Mouse (Mus musculus) bone marrow macrophage, adult 2 months (primary cell): Measurements from ENCODE around the gene Fbxo6. TPM values are rescaled to one million over a fixed set of nuclear protein-coding genes. Genes with fewer than 3 reads are reported as not detected.
A peak's percentile ranks its signal among the peaks of the same experiment; 100 is the strongest.

Experiments used
- H3K27ac ChIP-seq: 2 replicates; pipeline ENCODE4 v1.5.1; 2012; ENCODE audit warnings: low read depth, low read length; ENCODE audit not compliant: insufficient read depth
- H3K4me1 ChIP-seq: 2 replicates; pipeline ENCODE4 v1.6.1; 2012; ENCODE audit warnings: low read length; ENCODE audit not compliant: control insufficient read depth, insufficient read depth
- H3K4me3 ChIP-seq: 2 replicates; pipeline ENCODE4 v1.5.1; 2012; ENCODE audit warnings: mild to moderate bottlenecking, low read length, moderate library complexity; ENCODE audit not compliant: insufficient read depth
- CTCF ChIP-seq: IDR thresholded peaks from 2 replicates; pipeline ENCODE4 v1.5.1; 2012; ENCODE audit warnings: low read depth, mild to moderate bottlenecking, low read length, moderate library complexity
- POLR2A ChIP-seq: IDR thresholded peaks from 2 replicates; pipeline ENCODE4 v1.6.1; 2012; ENCODE audit warnings: mild to moderate bottlenecking, low read depth, low read length, borderline replicate concordance
- polyA plus RNA-seq: library from polyadenylated mRNA; stranded (reverse); fragments of >200 nt; gene quantifications from 2 replicates; pipeline ENCODE4 v1.2.4, GENCODE M21; 2012; ENCODE audit not compliant: missing spikeins, insufficient read depth, insufficient read length

The Fbxo6 gene
- polyA plus RNA-seq, 1 experiment, result 37.8 TPM

DNA sequence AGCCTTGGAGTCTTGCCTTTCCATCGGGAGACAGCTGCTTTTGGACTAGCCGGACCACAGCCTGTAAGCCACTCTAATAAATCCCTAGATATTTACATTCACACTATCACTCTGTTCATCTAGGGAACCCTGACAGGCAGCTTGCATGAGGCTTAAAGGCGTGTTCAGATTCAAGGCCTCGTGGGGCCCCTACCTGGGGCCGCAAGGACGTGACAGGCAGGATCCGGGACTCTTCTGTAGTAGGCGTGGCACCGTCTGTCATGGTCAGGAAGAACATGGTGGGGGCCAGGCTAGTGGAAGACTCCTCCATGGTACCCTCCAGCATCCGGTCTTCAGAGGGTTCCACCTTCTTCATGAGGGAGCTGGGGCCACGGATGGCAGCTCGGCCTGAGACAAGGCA, 39.4 kb downstream of the Fbxo6 start:
- TF ChIP-seq CTCF (no peak), POLR2A (no peak)
- H3K4me1 ChIP-seq, result no peaks in the 10 kb centered on the region

DNA sequence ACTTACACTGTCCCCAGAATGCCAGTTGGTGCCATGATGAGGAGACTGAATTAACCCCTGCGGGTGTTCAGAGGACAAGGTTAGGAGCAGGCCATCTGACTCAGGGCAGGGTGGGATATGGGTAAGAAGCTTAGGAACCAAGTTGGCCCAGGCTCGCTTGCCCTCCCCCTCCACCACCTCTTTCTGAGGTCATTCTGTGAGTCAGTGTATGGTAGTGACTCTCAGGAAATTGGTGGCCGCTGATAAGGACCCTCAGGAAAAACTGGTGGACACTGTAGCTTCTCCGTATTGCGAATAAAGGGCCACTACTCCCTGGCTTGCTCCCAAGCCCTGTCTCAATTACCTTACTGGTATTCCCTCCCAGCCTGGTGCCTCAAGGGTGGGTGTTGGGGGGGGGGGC, 42.7 kb downstream of the Fbxo6 start:
- Histone ChIP-seq H3K4me1 (no peaks in the 10 kb centered on the region), H3K27ac (no peak overlapping the region), H3K4me3 (no peak overlapping the region)
- TF ChIP-seq CTCF (no peak), POLR2A (no peak)

More for the DNA sequence above, 39.4 kb downstream of the Fbxo6 start:
- Histone ChIP-seq H3K27ac (no peak overlapping the region), H3K4me3 (no peak overlapping the region)

DNA sequence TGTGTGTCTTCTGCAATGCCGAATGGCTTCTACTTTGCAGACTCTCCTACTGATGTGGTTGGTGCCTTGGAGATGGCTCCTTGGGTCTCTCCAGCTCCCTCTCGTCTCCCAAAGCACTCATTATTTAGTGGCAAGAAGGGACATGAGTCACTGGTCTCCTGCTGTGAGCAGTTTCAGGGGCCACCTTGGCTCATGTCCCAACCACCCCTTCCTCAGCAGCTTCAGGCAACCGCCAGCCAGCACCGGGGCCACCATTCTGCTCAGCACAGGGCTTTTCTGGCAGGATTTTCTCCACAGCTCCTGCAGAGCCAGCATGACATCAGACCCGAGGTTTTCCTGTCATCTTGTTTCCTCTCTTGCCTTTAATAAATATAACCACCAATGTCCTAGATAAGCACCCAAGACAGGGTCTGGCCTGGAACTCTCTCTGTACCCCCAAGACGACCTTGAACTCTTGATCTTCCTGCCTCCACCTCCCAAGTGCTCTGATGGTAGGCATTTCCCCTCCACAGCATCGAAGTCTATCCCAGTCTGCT, 43.3 kb downstream of the Fbxo6 start:
- Histone ChIP-seq H3K4me1 (no peaks in the 10 kb centered on the region), H3K27ac (no peak overlapping the region), H3K4me3 (no peak overlapping the region)
- TF ChIP-seq POLR2A (no peak), CTCF (no peak)

GRCm38 (mm10) chr4:148107621-148108291, 44.2 kb downstream of the Fbxo6 start:
- Histone ChIP-seq H3K4me3 (no peak overlapping the region), H3K4me1 (no peaks in the 10 kb centered on the region), H3K27ac (no peak overlapping the region)
- no peak for TF ChIP-seq CTCF
- no peak for TF ChIP-seq POLR2A

DNA sequence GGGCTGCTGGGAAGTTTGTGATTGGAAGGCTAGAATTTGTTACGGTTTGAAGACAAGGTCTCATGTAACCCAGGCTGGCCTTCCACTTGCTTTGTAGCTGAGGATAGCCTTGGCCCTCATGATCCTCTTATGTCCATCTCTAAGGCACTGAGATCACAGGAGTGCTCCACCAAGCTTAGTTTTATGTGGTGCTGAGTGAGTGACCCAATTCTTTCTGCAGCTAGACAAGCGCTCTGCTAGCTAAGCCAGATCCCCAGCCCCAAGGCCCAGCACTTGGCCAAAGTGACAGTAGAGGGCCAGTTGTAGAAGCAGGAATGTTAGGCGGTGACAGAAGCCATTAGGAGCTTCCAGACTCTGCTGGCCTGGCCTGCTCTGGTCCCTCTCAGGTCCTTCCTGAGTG, 47.8 kb downstream of the Fbxo6 start:
- Histone ChIP-seq H3K4me1 (no peaks in the 10 kb centered on the region), H3K27ac (no peak overlapping the region), H3K4me3 (no peak overlapping the region)
- no peak for TF ChIP-seq POLR2A

GRCm38 (mm10) chr4:148101801-148102527, 50.0 kb downstream of the Fbxo6 start:
- no peaks in the 10 kb centered on the region for H3K4me1 ChIP-seq
- H3K27ac ChIP-seq, result no peak overlapping the region
- 0 out of 2 replicates have a peak overlapping the region, but pooled peaks have one; percentile 4 for H3K4me3 ChIP-seq
- no peak for TF ChIP-seq CTCF
- TF ChIP-seq POLR2A, result no peak

- H3K4me3 ChIP-seq, result no peak overlapping the region
- no peaks in the 10 kb centered on the region for H3K4me1 ChIP-seq
- no peak overlapping the region for H3K27ac ChIP-seq
- TF ChIP-seq POLR2A, result no peak
- TF ChIP-seq CTCF, result no peak
These were observed 53.3 kb downstream of the Fbxo6 start for GRCm38 (mm10) chr4:148098666-148099065.

GRCm38 (mm10) chr4:148097936-148098335, 54.0 kb downstream of the Fbxo6 start:
- no peak overlapping the region for H3K4me3 ChIP-seq
- TF ChIP-seq CTCF, result no peak
- no peak for TF ChIP-seq POLR2A
- no peak overlapping the region for H3K27ac ChIP-seq
- no peaks in the 10 kb centered on the region for H3K4me1 ChIP-seq

Other genes with a start within 250 kb of the Fbxo6 start
- gene Mfn2, start 247.4 kb downstream of the Fbxo6 start, polyA plus RNA-seq, result 21.6 and 25.6 TPM in 2 replicates
- gene Plod1, start 215.4 kb downstream of the Fbxo6 start, polyA plus RNA-seq, result 95.3 and 101 TPM in 2 replicates
- gene 2510039O18Rik, start 211.2 kb downstream of the Fbxo6 start, polyA plus RNA-seq, result 57.5 and 59.0 TPM in 2 replicates
- not detected in 2 replicates for gene Nppb, start 166.4 kb downstream of the Fbxo6 start, polyA plus RNA-seq
- not detected in 2 replicates for gene Nppa, start 151.4 kb downstream of the Fbxo6 start, polyA plus RNA-seq
- gene Clcn6, start 113.3 kb downstream of the Fbxo6 start, polyA plus RNA-seq, result 8.2 and 9.0 TPM in 2 replicates
- gene Mthfr, start 113.1 kb downstream of the Fbxo6 start, polyA plus RNA-seq, result 59.0 and 67.2 TPM in 2 replicates
- 34.0 and 34.7 TPM in 2 replicates for gene Agtrap, start 64.1 kb downstream of the Fbxo6 start, polyA plus RNA-seq
- gene Mad2l2, start 21.8 kb downstream of the Fbxo6 start, polyA plus RNA-seq, result 30.5 and 30.6 TPM in 2 replicates
- 0.20 TPM in 1 of 2 replicates, not detected in the other for gene Draxin, start 21.4 kb downstream of the Fbxo6 start, polyA plus RNA-seq
- gene Fbxo44, start 8.3 kb upstream of the Fbxo6 start, polyA plus RNA-seq, result 5.9 and 8.3 TPM in 2 replicates
- gene Fbxo2, start 8.5 kb upstream of the Fbxo6 start, polyA plus RNA-seq, result 0.43 TPM in 1 of 2 replicates, not detected in the other
- gene Disp3, start 135.8 kb upstream of the Fbxo6 start, polyA plus RNA-seq, result not detected in 2 replicates